Mouse (Mus musculus) lung, embryonic 16.5 days (tissue): ENCODE measurements at regions not wholly inside any gene's neighbourhood (a gene's known extent, or its start where the extent isn't known, plus 50 kb on each side); places are given as distances from the start of the nearest gene placed in this dataset.

Experiments
- ATAC-seq: fragments of 200-750 bp; cut with Nextera tagmentation; 2 replicates; pipeline ENCODE4 v1.8.0; 2017; ENCODE audit warnings: low read depth, mild to moderate bottlenecking, moderate library complexity
- H3K27ac ChIP-seq: fragments of 300-500 bp; sonication (generic); 2 replicates; pipeline ENCODE4 v1.5.1; 2014; ENCODE audit warnings: mild to moderate bottlenecking, control low read depth, low read length
- H3K27me3 ChIP-seq: fragments of 300-500 bp; sonication (generic); 2 replicates; pipeline ENCODE4 v1.6.1; 2014; ENCODE audit warnings: low read depth, low read length, mixed read lengths; ENCODE audit not compliant: control insufficient read depth, insufficient read depth
- H3K36me3 ChIP-seq: fragments of 300-500 bp; sonication (generic); 2 replicates; pipeline ENCODE4 v1.6.1; 2014; ENCODE audit warnings: low read length; ENCODE audit not compliant: control insufficient read depth, insufficient read depth
- H3K4me1 ChIP-seq: fragments of 300-500 bp; sonication (generic); replicated peaks from 2 replicates; pipeline ENCODE4 v1.6.1; 2014; ENCODE audit warnings: low read length, mixed read lengths; ENCODE audit not compliant: control insufficient read depth, insufficient read depth
- H3K4me2 ChIP-seq: fragments of 300-500 bp; sonication (generic); 2 replicates; pipeline ENCODE4 v1.6.1; 2014; ENCODE audit warnings: low read depth, low read length, control low read depth
- H3K4me3 ChIP-seq: fragments of 300-500 bp; sonication (generic); 2 replicates; pipeline ENCODE4 v1.5.1; 2014; ENCODE audit warnings: mild to moderate bottlenecking, low read length, control low read depth
- H3K9ac ChIP-seq: fragments of 300-500 bp; sonication (generic); 2 replicates; pipeline ENCODE4 v1.6.1; 2014; ENCODE audit warnings: low read length, control low read depth
- H3K9me3 ChIP-seq: fragments of 300-500 bp; sonication (generic); 2 replicates; pipeline ENCODE4 v1.6.1; 2016; ENCODE audit warnings: low read length; ENCODE audit not compliant: control insufficient read depth
- WGBS: fragments of 180-500 bp; shearing (Covaris S2); extraction: QIAGEN DNeasy Blood & Tissue Kit; methylation state at CpG from one replicate; pipeline ENCODE4 v1.1.7; 2014; 5-methylcytosine and 5-hydroxymethylcytosine counted together

GRCm38 (mm10) chr12:70731498-70731897 is 93.8 kb upstream of the Frmd6 start:
- peaks cover 16% of the 10 kb centered on the region for H3K4me1 ChIP-seq
- no peak overlapping the region for H3K4me2 ChIP-seq
- peak overlapping the region; percentile 54 for H3K27ac ChIP-seq
- H3K27me3 ChIP-seq: no peaks in the 10 kb centered on the region
- H3K9me3 ChIP-seq: no peaks in the 10 kb centered on the region
- 61% methylated on average over 6 of the region's 6 CpGs for WGBS
- H3K4me3 ChIP-seq: no peak overlapping the region
- no peak overlapping the region for H3K9ac ChIP-seq
- peak; percentile 76 for ATAC-seq
- H3K36me3 ChIP-seq: no peaks in the 10 kb centered on the region

GRCm38 (mm10) chr12:70732591-70732990 is 92.7 kb upstream of the Frmd6 start:
- Histone ChIP-seq H3K36me3 (no peaks in the 10 kb centered on the region), H3K4me3 (no peak overlapping the region), H3K9ac (no peak overlapping the region), H3K4me2 (no peak overlapping the region), H3K27ac (no peak overlapping the region), H3K4me1 (peaks cover 15% of the 10 kb centered on the region), H3K27me3 (no peaks in the 10 kb centered on the region), H3K9me3 (no peaks in the 10 kb centered on the region)
- no peak for ATAC-seq
- WGBS: 87% methylated on average over 3 of the region's 3 CpGs

DNA sequence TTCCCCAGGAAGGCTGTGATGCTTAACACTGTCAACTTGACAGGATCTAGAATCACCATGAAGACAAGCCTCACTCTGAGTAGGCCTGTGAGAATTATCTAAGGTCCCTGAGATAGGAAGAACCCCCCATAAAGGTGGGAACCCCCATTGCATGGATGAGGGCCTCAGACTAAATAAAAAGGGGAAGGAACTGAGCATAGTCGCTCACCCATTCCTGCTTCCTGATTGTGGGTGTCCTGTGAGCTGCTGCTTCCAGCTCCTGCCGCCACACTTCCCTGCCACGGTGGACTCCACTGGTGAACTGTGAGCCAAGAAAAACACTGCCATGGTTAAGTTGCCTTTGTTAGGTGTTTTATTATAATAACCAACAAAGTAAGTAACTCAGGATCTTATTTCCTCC is 86.8 kb upstream of the Frmd6 start:
- Histone ChIP-seq H3K36me3 (no peaks in the 10 kb centered on the region), H3K27ac (no peak overlapping the region), H3K4me3 (no peak overlapping the region), H3K4me1 (peaks cover 7% of the 10 kb centered on the region; the same call in 1 of the 2 replicates), H3K9ac (no peak overlapping the region), H3K4me2 (no peak overlapping the region), H3K9me3 (no peaks in the 10 kb centered on the region), H3K27me3 (no peaks in the 10 kb centered on the region)
- no peak for ATAC-seq
- 61% methylated on average over 3 of the region's 3 CpGs for WGBS

DNA sequence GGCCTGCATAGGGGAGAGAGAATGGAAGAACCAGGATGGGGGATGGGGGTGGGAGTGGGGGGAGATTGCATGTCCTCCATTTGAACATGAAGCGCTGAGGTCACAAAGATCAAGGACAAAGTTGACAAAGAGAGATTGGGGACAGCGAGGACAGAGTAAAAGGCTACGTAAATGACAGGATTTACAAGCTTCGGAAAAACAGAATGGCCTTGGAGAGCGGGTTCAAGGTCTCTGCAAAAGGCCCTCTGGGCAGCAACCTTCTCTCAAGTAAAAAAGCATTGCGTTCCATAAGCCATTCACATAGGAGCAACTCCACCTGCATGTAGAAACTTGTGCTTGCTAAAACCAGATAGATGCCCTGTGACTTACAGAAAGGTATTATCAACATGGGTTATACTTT is 86.0 kb upstream of the Frmd6 start:
- Histone ChIP-seq H3K4me3 (no peak overlapping the region), H3K9me3 (no peaks in the 10 kb centered on the region), H3K36me3 (no peaks in the 10 kb centered on the region), H3K27ac (no peak overlapping the region), H3K27me3 (no peaks in the 10 kb centered on the region), H3K9ac (no peak overlapping the region), H3K4me2 (no peak overlapping the region), H3K4me1 (peaks cover 7% of the 10 kb centered on the region; the same call in 1 of the 2 replicates)
- no peak for ATAC-seq
- 89% methylated on average over 6 of the region's 6 CpGs for WGBS

- no peak for ATAC-seq
- peak overlapping the region; percentile 43; the same call in 1 of the 2 replicates for H3K27ac ChIP-seq
Measured at GRCm38 (mm10) chr12:70739766-70740165, 85.5 kb upstream of the Frmd6 start.

GRCm38 (mm10) chr12:70742836-70743235 is 82.5 kb upstream of the Frmd6 start:
- no peaks in the 10 kb centered on the region for H3K27me3 ChIP-seq
- H3K4me3 ChIP-seq: no peak overlapping the region
- no peak overlapping the region for H3K4me2 ChIP-seq
- no peak overlapping the region for H3K9ac ChIP-seq
- WGBS: 62% methylated on average over 3 of the region's 3 CpGs
- no peaks in the 10 kb centered on the region for H3K9me3 ChIP-seq
- no peak for ATAC-seq
- H3K27ac ChIP-seq: no peak overlapping the region
- peaks cover 7% of the 10 kb centered on the region; the same call in 1 of the 2 replicates for H3K4me1 ChIP-seq
- H3K36me3 ChIP-seq: no peaks in the 10 kb centered on the region

More at GRCm38 (mm10) chr12:70739766-70740165, 85.5 kb upstream of the Frmd6 start:
- Histone ChIP-seq H3K36me3 (no peaks in the 10 kb centered on the region), H3K4me3 (no peak overlapping the region), H3K9me3 (no peaks in the 10 kb centered on the region), H3K4me1 (peaks cover 7% of the 10 kb centered on the region; the same call in 1 of the 2 replicates), H3K9ac (no peak overlapping the region), H3K27me3 (no peaks in the 10 kb centered on the region), H3K4me2 (no peak overlapping the region)
- WGBS: 48% methylated on average over 7 of the region's 7 CpGs

- Histone ChIP-seq H3K9me3 (no peaks in the 10 kb centered on the region), H3K4me3 (no peak overlapping the region), H3K36me3 (no peaks in the 10 kb centered on the region), H3K27me3 (no peaks in the 10 kb centered on the region), H3K9ac (no peak overlapping the region), H3K27ac (no peak overlapping the region), H3K4me1 (no peaks in the 10 kb centered on the region), H3K4me2 (no peak overlapping the region)
- WGBS: 70% methylated on average over 2 of the region's 2 CpGs
- ATAC-seq: no peak
Measured at GRCm38 (mm10) chr12:70745681-70746080, 79.6 kb upstream of the Frmd6 start.

GRCm38 (mm10) chr12:70749651-70750050 is 75.7 kb upstream of the Frmd6 start:
- no peak for ATAC-seq
- H3K4me1 ChIP-seq: peaks cover 4% of the 10 kb centered on the region; the same call in 1 of the 2 replicates
- H3K4me3 ChIP-seq: no peak overlapping the region
- no peaks in the 10 kb centered on the region for H3K36me3 ChIP-seq
- WGBS: 79% methylated on average over 2 of the region's 2 CpGs
- no peaks in the 10 kb centered on the region for H3K27me3 ChIP-seq
- no peaks in the 10 kb centered on the region for H3K9me3 ChIP-seq
- H3K9ac ChIP-seq: no peak overlapping the region
- H3K4me2 ChIP-seq: no peak overlapping the region
- H3K27ac ChIP-seq: no peak overlapping the region

DNA sequence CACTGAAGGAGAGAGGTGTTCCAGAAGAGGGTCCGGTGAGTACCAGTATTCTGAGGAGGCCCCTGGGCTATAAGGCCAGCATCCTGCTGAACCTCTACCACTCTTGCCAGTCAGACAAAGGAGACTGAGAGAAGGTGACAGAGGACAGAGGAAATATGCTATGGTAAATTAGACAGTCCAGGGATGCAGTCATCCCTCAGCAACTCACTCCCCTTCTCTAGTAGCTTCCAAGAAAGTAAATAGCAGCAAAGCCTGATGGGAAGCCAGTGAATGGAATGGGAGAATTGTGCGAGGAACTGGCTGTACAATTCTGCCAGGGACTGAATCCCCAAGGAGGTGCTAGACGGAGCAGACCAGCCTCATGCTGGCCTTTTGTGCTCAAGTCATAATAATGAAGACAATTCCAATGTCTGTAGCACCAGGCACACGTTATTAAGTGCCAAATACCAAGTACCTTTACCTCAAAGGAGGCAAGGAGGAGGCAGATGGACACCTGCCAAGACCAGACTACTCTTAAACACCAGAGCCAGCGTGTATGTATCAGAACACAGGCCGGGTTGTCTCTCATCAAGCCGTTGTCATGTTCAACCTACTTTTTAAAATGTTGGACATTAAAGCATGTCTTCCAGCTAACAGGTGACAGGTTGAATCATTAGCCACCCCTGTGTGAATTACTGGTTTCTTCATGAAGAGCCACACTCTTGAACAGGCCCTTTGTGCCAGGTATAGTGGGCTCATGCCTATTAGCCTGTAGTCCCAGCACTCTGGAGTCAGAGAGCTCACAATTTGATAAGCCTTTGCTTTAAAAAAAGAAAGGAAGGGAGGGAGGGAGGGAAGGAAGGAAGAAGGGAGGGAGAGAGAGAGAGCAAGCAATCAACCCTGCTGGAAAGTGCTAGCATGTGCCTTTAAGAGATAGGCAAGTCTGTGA is 74.4 kb upstream of the Frmd6 start:
- Histone ChIP-seq H3K4me2 (no peak overlapping the region), H3K9ac (no peak overlapping the region), H3K36me3 (no peaks in the 10 kb centered on the region), H3K9me3 (no peaks in the 10 kb centered on the region), H3K4me3 (no peak overlapping the region), H3K27ac (peak overlapping the region; percentile 15; the same call in 1 of the 2 replicates), H3K4me1 (peaks cover 4% of the 10 kb centered on the region; the same call in 1 of the 2 replicates), H3K27me3 (no peaks in the 10 kb centered on the region)
- 54% methylated on average over 7 of the region's 7 CpGs for WGBS
- peak; percentile 49; the same call in 1 of the 2 replicates for ATAC-seq
